Mouse (Mus musculus) urinary bladder, adult 18-20 months (tissue): Measurements from ENCODE around the gene Rab3il1.

ENCODE experiments used
- DNase-seq, 2 experiments: peaks; one replicate each; pipeline ENCODE4 v3.0.0; 2022; ENCODE audit warnings: low spot score in 2 of 2, mixed read lengths in 2 of 2

Rab3il1 gene

GRCm38 (mm10) chr19:10040866-10041387 is 39.5 kb downstream of the Rab3il1 start:
- no peak for DNase-seq

- peak; percentile 41 to 82 for DNase-seq
Observed at GRCm38 (mm10) chr19:10041388-10042148, 40.1 kb downstream of the Rab3il1 start, which contains the start of gene Fads3. Gene Fads3, plus strand, starts transcription at chr19:10041569.

GRCm38 (mm10) chr19:10042232-10042631 is 40.8 kb downstream of the Rab3il1 start:
- peak in 1 of 2 experiments; percentile 42 for DNase-seq

GRCm38 (mm10) chr19:10042816-10043215 is 41.3 kb downstream of the Rab3il1 start:
- DNase-seq, result no peak

GRCm38 (mm10) chr19:10043643-10044042 is 42.2 kb downstream of the Rab3il1 start:
- DNase-seq, result no peak

- no peak for DNase-seq
Observed at GRCm38 (mm10) chr19:10045707-10046106, 44.2 kb downstream of the Rab3il1 start.

GRCm38 (mm10) chr19:10046346-10046745 is 44.9 kb downstream of the Rab3il1 start:
- DNase-seq, result no peak

GRCm38 (mm10) chr19:10046983-10047382 is 45.5 kb downstream of the Rab3il1 start:
- DNase-seq, result no peak

GRCm38 (mm10) chr19:10049533-10049932 is 48.1 kb downstream of the Rab3il1 start:
- DNase-seq, result no peak

GRCm38 (mm10) chr19:10050438-10050837 is 49.0 kb downstream of the Rab3il1 start:
- DNase-seq, result no peak

- DNase-seq, result no peak
Observed at GRCm38 (mm10) chr19:10052698-10053097, 51.2 kb downstream of the Rab3il1 start.

- no peak for DNase-seq
Observed at GRCm38 (mm10) chr19:10053692-10054260, 52.3 kb downstream of the Rab3il1 start.

- no peak for DNase-seq
Observed at GRCm38 (mm10) chr19:10054361-10055075, 53.0 kb downstream of the Rab3il1 start.

- no peak for DNase-seq
Observed at GRCm38 (mm10) chr19:10055261-10055660, 53.8 kb downstream of the Rab3il1 start.

GRCm38 (mm10) chr19:10055783-10056660 is 54.6 kb downstream of the Rab3il1 start:
- no peak for DNase-seq

- no peak for DNase-seq
Observed at GRCm38 (mm10) chr19:10056686-10057085, 55.2 kb downstream of the Rab3il1 start.

- no peak for DNase-seq
Observed at GRCm38 (mm10) chr19:10057486-10058351, 56.2 kb downstream of the Rab3il1 start.

- DNase-seq, result no peak
Observed at GRCm38 (mm10) chr19:10058352-10058825, 56.9 kb downstream of the Rab3il1 start.

- DNase-seq, result no peak
Observed at GRCm38 (mm10) chr19:10058876-10059427, 57.5 kb downstream of the Rab3il1 start.
